Mouse (Mus musculus): ENCODE results near the gene Cachd1. TPM values are rescaled to one million over a fixed set of nuclear protein-coding genes. Genes with fewer than 3 reads are reported as not detected.

Cachd1 gene
- polyA plus RNA-seq, 1 experiment from 2014 or later, result 6.6 TPM

DNA sequence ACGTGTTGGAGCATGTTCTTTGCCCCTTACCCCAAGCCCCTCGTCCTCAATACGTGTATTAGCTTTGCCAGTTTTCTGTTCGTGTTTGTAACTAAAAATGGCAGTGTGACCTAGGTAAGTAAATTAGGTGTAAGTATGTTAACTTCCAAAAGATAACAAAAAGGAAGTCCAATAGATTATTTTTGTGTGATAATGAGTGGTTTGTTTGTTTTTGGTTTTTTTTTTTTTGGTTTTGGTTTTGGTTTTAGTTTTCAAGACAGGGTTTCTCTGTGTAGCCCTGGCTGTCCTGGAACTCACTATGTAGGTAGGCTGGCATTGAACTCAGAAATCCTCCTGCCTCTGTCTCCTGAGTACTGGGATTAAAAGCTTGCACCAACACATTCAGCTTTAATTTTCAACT lies 295.1 kb downstream of the Cachd1 start:
- no peak for ATAC-seq (ENCODE audit: insufficient read depth)
- peaks cover 4% of the 10 kb centered on the region; the same call in 1 of the 2 replicates for H3K4me1 ChIP-seq (replicated peaks)
- H3K36me3 ChIP-seq (replicated peaks), result no peaks in the 10 kb centered on the region
- no peak overlapping the region for H3K9ac ChIP-seq
- peaks cover 58% of the 10 kb centered on the region for H3K27me3 ChIP-seq
- no peaks in the 10 kb centered on the region for H3K9me3 ChIP-seq (replicated peaks)
- no peak overlapping the region for H3K4me3 ChIP-seq (replicated peaks)
- WGBS (ENCODE audit: insufficient replicate concordance), result 42% methylated on average over 4 of the region's 4 CpGs
- H3K4me2 ChIP-seq, result no peak overlapping the region
- H3K27ac ChIP-seq (replicated peaks), result no peak overlapping the region

DNA sequence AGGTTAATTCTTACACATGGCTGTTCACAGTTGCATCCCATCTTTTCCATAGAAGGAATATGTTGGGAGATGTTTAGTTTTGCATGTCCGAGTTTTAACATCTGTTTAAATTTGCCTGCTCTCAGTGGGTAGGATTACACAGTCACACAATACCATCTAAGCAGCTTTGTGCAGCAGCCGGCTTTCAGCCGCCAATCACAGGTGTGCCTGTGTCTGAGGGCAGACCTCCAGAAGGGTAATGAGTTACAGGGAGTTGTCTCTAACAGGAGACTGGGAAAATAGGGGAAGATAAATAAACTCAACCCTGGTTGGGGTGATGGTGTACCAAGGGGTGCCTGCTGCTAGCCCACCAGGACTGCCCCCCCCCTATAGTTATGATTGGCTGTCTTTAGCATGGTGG lies 299.9 kb downstream of the Cachd1 start:
- Histone ChIP-seq H3K4me1 (replicated peaks) (no peaks in the 10 kb centered on the region), H3K9ac (no peak overlapping the region), H3K36me3 (replicated peaks) (no peaks in the 10 kb centered on the region), H3K4me2 (no peak overlapping the region), H3K9me3 (replicated peaks) (no peaks in the 10 kb centered on the region), H3K27me3 (peaks cover 14% of the 10 kb centered on the region; the same call in 1 of the 2 replicates), H3K27ac (replicated peaks) (no peak overlapping the region), H3K4me3 (replicated peaks) (no peak overlapping the region)
- WGBS (ENCODE audit: insufficient replicate concordance), result 68% methylated on average over 3 of the region's 3 CpGs
- ATAC-seq (ENCODE audit: insufficient read depth), result no peak

Other genes starting within 250 kb of the Cachd1 start
- not detected in 2 replicates for gene Gm10577, start 244.0 kb downstream of the Cachd1 start, polyA plus RNA-seq (2015; fragmentation: Nextera tagmentation; extraction: Ambion mirVana)